Mouse (Mus musculus): Measurements from ENCODE around the gene Arfgap2. TPM values are rescaled to one million over a fixed set of nuclear protein-coding genes. Genes with fewer than 3 reads are reported as not detected.

The Arfgap2 gene
- total RNA-seq, 2 experiments from 2014 or later = 152 to 211 TPM

GRCm38 (mm10) chr2:91324346-91324745 lies 59.6 kb downstream of the Arfgap2 start:
- Histone ChIP-seq H3K4me3 (no peak overlapping the region), H3K27ac (peak overlapping the region; percentile 68)
- TF ChIP-seq CTCF (IDR thresholded peaks at IDR 0.05) = no peak
- peak; percentile 46 for DNase-seq
- intact Hi-C loops (cut with DNase I) = no loop called here

GRCm38 (mm10) chr2:91324761-91325421 lies 60.1 kb downstream of the Arfgap2 start:
- Histone ChIP-seq H3K4me3 (no peak overlapping the region), H3K27ac (peak overlapping the region; percentile 68)
- intact Hi-C loops (cut with DNase I) = no loop called here
- peak; percentile 35 for DNase-seq
- no peak for TF ChIP-seq CTCF (IDR thresholded peaks at IDR 0.05)

Other genes starting within 250 kb of the Arfgap2 start
- 10 to 100 TPM; 28.3 to 30.2 TPM for gene Rapsn, start 229.4 kb upstream of the Arfgap2 start, total RNA-seq (2021)
- 100 to 1,000 TPM; 226 to 256 TPM for gene Psmc3, start 211.0 kb upstream of the Arfgap2 start, total RNA-seq (2021)
- gene Slc39a13, start 194.6 kb upstream of the Arfgap2 start, total RNA-seq (2021) = 10 to 100 TPM; 18.7 to 22.0 TPM
- 1 to 10 TPM in 1 of 2 experiments, under 1 TPM in 1; 0.87 to 1.2 TPM for gene Spi1, start 182.6 kb upstream of the Arfgap2 start, total RNA-seq (2021)
- under 1 TPM in 1 of 2 experiments, not detected in 1; 0.06 TPM for gene Mybpc3, start 146.8 kb upstream of the Arfgap2 start, total RNA-seq (2021)
- 1 to 10 TPM; 2.9 to 4.0 TPM for gene Madd, start 81.1 kb upstream of the Arfgap2 start, total RNA-seq (2021)
- 10 to 100 TPM; 26.8 to 26.9 TPM for gene Nr1h3, start 62.1 kb upstream of the Arfgap2 start, total RNA-seq (2021)
- 10 to 100 TPM; 12.5 to 13.6 TPM for gene Acp2, start 62.1 kb upstream of the Arfgap2 start, total RNA-seq (2021)
- gene Ddb2, start 28.0 kb upstream of the Arfgap2 start, total RNA-seq (2021) = 1 to 10 TPM; 2.6 to 2.8 TPM
- 100 to 1,000 TPM; 375 to 428 TPM for gene Pacsin3, start 9.0 kb upstream of the Arfgap2 start, total RNA-seq (2021)
- 10 to 100 TPM; 13.4 to 20.0 TPM for gene 1110051M20Rik, start 179.7 kb downstream of the Arfgap2 start, total RNA-seq (2021)
- 10 to 100 TPM in 1 of 2 experiments, 1 to 10 TPM in 1; 7.8 to 10.2 TPM for gene Lrp4, start 192.5 kb downstream of the Arfgap2 start, total RNA-seq (2021)